Mouse (Mus musculus) ovary, postnatal 10 days (tissue): ENCODE results near the gene Ror2.

ENCODE experiments used
- DNase-seq: peaks from one replicate; pipeline ENCODE4 v3.0.0; 2022; ENCODE audit warnings: low spot score

Gene Ror2

GRCm38 (mm10) chr13:53064681-53065080, 221.2 kb downstream of the Ror2 start:
- no peak for DNase-seq
